Mouse (Mus musculus) ovary, postnatal 14 days (tissue): ENCODE data around the gene Msi2.

Experiments
- DNase-seq: peaks from one replicate; pipeline ENCODE4 v3.0.0; 2022; ENCODE audit warnings: low spot score

The Msi2 gene

DNA sequence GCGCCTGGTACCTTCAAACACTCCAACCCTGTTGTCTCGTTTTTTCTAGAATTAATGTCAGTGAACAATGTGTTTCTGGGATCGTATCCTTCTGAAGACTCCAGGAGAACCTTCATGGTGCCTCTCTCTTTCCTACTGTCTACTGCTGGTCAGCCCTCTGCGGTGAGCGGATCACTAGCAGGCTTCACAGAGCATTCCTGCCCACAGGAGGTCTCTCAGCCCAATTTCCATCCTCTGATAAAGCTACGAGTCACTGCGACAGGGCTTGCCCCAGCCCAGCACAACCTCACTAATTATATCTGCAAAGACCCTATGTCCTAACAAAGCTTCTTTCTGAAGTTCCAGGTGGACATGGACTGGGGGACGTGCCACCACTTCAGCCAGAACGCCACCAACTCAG lies 157.7 kb downstream of the Msi2 start:
- DNase-seq = no peak

DNA sequence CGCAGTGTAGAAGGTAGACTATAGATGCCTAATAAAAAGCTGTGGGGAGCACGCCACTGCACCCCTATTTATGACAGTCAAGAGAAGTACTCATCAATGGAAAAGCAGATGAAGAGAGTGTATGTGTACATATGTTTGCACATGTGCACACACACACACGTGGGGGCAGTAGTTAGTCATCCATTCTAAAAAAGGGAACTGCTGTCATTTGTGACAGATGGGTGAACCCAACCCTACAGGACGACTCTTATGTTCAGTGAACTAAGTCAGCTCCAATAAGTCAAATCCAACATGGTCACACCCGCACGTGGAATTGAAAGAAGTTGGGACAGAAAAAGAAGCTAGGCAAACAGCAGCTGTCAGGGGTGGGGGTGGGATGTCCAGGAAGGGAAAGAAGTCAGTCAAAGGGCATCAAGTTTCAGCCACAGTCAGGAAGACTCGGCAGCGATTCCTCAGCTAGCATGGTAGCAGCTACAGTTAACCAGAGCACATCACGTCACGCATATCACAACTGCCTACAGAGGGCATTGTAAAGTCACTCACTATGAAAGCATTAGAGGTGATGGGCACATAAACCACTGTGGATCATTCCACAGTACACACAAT lies 158.8 kb downstream of the Msi2 start:
- DNase-seq = no peak

DNA sequence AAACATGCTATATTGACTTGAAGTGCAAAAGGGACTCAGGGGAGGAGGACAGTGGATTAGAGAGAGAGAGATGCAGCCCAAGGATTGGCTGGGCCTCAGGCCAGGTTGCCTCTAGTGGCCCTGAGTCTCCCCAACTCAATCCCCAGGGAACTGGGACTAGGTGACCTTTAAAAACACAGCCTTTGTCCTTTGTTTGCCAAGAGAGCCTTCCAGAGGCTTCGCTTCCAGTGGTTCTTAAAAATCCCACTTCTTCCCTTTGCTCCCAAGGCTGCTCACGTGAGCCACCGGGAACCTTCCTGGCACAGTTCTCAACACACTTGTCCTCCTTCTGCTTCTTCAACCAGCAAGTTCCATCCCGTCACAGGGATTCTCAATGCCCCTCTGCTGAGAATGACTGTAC lies 159.6 kb downstream of the Msi2 start:
- DNase-seq = no peak

DNA sequence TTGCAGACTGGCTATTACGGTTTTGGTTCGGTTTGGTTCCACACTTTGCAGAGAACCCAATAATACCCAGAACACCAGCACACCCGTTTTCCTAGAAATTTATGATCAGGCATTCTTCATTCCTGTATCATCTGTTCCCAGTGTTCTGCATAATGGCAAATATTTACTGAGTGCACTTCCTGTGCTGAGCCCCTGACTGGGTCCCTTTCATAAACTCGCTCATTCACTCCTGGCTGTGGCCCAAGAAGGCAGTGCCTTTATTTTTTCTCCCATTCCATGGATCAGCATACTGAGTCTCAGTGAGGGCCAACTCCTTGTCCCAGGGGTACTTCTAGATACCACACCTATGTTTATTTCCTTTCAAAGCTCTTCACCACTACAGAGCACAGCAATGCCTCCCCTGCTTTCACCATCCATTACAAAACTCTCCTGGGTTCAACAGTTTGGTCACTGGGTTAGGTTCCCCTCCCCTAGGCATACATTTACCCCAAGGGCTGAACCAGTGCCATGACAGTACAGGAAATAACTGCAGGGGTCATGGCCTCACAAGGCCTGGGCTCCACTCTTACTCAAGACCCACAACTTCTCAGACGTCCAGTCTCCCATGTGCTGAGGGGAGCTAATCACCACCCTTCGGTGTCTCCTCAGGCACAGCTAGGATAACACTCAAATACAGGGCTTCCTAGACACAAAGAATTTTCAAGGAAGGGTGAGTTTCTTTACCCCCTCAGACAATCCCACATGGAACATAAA lies 160.3 kb downstream of the Msi2 start:
- no peak for DNase-seq

DNA sequence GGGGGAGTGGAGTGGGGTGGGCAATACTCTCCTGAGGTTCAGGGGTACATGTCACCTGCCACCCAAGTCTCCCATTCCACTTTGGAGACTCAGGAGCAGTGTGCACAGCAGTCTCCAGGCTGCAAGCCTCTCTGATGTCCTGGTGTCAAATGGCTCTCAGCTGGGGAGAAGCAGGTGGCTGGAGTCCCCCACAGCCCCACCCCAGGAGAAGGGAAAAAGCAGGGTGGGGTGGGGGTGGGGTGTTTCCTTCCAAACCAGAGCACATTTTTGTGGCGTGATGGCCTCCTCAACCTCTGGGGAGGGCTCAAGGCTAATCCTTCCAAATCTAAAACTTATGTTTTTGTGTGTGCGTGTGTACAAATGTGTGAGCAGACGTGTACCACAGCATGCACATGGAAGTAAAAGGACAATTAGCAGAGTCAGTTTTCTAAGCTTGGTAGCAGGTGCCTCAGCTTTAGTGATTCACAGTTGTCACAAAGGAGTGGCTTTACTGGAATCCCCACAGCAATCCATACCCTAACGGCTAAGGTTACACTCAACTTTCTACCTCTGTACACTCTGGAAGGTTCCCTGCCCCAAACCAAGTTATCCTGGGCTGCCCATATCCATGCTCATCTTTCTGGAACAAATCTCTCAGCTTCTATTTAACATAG lies 161.1 kb downstream of the Msi2 start:
- DNase-seq = no peak

DNA sequence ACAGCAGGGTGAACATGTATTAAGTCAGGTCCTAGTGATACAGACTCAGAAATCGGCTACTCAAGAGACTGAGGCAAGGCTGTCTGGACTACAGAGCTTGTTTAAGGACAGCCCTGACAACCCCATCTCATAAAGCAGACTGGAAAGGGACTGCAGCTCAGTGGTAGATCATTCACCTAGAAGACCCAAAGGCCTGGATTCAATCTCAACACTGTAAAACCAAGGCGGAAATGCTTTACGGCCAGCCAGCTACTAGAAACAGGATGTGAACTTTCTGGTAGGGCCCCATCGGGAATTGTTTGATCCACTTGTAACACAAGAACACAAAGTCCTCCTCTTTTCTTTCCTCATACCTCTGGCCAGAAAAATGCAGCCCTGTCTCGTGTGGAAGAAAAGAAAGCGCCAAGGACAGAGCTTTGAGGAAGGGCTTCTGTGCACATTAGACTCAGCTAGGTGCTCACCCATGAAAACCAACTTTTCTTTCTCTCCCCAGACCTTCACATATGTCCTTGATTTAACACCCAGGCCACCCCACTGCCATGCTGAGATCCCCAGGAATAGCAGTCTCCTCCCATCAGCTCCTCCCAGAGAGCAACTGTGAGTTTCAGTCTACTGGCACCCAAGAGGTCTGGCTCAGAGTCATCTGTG lies 162.3 kb downstream of the Msi2 start:
- no peak for DNase-seq

DNA sequence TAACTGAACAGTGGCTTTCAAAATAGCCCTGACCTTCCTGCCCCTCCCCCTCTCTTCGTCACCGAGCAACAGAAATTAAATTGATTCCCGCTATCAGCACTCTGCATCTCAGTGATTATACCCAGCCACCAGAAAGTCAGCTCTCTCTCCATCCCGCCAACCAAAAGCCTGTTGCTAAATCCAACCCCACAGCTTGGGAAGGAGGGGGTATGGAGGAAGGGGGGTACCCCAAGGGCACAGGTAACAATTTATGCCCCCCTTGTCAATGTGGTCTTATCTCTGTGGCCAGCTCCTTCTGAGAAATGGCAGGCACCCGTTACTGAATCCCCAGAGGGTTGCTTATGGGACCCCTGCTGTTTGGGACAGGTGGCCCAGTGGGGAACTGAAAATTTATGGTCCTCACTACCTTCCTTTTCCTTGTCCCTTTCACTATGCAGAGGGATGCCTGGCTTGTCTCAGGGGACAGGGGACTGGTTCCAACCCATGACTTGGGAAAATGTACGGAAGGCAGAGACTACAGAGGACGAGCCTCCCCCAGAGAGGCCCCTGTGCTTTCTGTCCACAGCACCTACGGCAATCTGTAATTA lies 163.0 kb downstream of the Msi2 start:
- DNase-seq = no peak

DNA sequence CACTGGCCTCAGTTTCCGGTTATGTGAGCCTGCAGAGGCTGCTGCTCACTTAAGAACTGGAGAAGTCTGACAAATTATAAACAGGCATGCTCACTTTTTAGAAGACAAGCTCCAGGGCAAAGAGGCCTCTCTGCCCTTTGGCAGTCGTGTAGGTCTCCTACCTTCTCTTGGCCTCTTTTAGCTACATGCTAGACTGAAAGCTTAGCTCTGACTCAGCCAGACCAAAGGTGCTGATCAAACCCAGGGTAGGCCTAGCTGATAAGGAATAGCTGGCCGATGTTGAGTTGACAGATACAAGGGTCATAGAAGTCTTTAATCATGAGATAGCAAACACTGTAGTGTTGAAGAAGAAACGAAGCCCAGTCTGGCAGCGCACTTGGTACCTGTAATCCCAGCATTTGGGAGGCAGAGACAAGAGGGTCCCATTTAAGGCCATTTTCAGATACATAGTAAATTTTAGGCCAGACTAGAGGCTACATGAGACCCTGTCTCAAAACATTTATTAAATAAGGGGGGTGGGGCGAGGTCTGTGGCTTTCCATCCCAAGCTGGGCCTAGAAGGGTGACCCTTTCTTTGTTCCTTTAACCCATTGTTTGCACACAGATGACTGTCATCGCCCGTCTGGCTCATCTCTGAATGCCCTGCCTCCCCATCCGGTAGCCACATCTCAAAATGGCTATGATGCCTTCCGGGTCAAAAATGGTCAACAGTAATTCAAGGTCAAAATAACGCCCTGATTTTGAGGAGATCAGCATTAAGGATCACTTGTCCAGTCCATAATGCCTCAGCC lies 164.6 kb downstream of the Msi2 start:
- no peak for DNase-seq

DNA sequence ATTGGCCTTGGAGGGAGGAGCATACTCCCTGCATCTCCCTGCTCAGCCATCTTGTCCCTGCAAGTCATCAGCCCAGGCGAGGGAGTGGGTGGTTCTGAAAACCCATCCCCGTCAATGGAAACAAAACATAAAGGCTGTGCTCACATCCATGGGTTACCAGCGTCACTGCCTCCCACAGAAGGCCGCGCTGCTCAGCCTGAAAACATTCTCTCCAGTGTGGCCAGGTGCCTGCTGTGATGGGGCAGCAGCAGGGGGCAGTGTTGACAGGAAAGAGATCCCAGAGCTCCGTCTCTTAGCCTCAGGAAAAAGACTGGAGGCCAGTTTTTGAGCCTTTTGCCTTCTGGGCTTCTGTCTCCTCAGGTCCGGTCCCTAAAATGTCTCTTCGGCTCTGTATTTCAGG lies 165.3 kb downstream of the Msi2 start:
- DNase-seq = peak; percentile 50

DNA sequence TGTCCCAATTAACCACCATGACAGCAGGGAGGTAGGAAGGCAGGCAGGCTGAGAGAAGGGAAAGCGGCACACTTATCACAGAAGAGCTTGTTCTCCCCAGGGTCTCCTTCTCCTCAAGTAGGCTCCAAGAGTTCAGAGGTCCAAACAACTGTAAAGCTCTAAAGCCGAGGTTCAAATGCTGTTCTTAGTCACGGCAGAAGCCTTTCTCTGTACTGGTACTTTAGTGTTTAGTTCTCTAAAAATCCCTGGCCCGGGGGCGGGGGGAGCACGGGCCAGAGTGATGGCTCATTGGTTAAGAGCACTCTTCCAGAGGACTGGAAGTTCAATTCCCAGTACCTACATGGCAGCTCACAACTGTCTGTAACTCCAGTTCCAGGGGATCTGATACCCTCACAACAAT lies 165.9 kb downstream of the Msi2 start:
- no peak for DNase-seq

DNA sequence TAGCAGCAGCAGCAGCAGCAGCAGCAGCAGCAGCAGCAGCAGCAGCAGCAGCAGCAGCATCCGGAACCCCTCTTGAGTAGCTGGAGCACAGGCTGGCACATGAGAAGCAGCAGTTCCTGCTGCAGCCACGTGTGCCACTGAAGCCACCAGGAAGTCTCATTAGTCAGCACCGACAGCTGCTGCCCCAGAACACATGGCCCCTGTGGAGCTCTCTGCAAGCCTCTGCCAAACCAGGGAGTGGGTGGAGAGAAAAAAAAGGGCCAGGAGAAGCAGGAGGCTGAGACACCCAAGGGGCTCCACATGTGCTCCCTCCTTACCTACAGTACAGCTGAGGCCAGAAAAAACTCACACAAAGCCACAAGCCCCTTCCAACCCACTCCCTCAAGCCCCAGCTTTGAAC lies 167.3 kb downstream of the Msi2 start:
- no peak for DNase-seq

DNA sequence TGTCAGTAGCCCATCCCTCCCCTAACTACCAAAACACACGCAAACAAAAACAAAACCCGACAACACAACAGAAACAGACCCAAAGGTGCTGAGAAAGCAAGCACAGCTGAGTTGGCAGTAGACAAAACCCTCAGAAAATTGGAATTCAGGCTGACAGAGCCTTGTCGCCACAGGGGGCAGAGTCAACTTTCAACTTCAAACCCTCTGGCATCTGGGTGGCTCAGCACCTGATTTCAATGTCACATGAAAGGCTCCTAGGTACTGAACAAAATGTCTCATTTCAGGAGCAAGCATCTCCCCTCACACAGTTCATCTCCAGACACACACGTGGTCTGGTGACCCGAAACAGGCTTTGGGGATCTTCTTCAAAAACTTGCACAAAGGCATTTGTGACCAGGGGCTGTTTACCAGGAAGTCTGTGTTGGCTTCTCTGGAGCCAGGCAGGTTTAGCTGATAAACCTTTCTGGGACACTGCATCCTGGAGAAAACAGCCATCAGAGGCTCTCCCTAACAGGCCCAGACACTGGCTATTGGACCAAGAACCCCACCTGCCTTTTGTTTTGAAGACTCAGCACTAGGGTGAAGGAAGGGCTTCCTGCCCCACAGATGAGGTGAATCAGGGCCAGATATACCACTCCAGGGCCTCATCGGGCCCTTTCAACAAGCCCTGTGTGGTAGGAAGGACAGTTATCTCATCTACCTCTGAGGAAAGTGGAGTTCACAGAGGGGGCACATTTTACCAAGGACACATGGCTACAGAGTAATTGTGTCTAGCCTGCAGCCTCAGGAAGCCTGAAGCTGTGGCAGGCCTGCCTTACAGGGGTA lies 168.0 kb downstream of the Msi2 start:
- no peak for DNase-seq

DNA sequence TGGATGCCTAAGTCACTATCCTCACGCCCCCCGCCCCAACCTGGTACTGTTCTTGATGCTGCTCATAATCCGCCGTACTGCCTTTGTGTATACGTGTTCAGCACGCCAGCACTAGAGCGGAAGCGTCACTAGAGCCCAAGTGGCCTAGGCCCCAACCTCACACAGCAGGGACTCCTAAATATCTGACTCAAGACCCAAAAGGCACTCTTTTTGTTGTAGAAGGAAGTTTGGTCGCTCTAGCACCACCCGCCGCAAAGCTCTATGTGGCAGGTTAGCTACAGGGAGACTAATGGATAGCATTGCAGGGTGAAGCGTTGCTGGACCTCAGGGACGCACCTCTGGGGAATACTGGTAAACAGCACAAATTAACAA lies 168.8 kb downstream of the Msi2 start:
- DNase-seq = no peak

DNA sequence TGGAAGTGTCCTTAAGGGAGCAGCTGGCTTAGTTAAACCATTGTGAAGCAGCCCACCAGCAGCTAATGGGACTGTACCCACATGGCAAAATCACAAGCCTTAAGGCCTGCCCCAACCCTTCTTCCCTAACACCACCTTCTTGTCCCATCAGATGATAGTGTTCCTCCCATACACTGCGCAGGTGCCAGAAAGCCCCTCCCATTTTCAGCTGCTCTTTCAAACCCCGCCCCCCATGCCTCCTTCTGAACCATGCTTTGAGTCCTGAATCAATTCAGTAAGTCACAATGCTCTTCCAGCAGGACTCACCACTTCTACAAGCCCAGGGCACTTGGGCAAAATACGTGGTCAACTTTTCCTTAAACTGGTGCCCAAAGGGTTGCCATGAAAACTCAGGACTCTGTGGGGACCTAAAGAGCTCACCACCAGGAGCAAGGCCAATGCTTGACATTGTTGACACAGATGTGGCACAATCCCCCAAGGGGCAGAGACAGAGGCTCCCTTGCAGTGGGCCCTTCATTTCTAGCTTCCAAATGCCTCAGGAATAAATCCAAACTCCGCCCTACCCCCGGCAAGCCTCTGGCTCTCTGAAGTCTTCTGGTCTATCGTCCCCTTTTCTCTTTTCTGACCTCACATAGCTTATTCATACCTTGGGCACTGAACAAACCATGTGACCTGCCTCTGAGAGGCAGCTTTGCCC lies 169.3 kb downstream of the Msi2 start:
- DNase-seq = no peak

DNA sequence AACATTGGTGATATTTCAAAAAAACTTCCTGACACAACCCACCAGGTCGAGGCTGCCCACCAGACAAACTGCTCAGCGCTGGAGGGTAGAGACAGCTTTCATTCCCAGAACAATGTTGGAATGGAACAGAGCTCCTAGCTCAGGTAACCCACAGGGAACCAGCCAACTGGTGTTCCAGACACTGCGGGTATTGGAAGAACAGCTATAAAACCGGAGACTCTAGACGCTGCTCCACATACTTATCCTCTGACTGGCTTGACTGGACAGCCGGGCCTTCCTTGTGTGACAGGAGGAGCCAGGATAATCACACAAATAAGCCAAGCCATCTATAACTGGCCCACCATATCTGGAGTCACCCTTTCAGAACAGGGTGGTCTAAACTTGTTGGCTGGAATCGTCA lies 169.9 kb downstream of the Msi2 start:
- DNase-seq = no peak

DNA sequence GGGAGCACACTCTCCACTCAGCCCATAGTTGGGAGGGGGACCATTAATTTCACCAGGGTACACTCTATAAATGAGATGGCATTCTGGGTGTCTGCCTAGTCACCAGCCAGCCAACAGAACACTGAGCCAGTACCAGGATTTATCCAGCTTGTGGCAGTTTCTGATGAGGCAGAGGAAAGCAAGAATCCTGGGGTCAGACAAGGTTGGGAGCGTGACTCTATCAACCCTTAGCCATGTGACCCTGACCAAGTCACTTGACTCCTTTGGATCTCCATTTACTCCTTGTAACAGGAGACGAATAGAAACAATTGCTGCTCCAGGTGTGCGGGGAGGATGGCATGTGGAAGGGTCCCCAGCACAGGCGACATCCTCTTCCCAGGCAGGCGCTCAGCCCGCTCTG lies 174.5 kb downstream of the Msi2 start:
- DNase-seq = no peak

DNA sequence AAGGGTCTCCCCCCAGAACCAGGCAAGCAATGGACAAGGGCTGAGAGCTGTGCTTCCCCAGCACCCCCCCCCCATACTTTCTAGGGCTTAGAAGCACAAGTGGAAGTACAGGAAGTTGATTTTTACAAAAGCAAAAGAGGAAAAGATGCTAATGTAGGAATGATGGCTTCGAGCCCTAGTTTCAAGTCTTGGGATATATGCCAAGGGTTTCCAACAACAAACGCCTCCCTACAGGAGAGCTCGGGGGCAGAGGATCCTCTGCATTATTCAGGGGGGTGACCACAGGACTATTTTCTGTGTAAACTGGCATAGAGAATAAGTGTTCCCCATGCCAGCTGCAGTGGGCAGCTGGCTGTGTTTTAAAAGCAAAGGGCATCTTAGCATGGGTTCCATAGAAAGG lies 175.5 kb downstream of the Msi2 start:
- no peak for DNase-seq

DNA sequence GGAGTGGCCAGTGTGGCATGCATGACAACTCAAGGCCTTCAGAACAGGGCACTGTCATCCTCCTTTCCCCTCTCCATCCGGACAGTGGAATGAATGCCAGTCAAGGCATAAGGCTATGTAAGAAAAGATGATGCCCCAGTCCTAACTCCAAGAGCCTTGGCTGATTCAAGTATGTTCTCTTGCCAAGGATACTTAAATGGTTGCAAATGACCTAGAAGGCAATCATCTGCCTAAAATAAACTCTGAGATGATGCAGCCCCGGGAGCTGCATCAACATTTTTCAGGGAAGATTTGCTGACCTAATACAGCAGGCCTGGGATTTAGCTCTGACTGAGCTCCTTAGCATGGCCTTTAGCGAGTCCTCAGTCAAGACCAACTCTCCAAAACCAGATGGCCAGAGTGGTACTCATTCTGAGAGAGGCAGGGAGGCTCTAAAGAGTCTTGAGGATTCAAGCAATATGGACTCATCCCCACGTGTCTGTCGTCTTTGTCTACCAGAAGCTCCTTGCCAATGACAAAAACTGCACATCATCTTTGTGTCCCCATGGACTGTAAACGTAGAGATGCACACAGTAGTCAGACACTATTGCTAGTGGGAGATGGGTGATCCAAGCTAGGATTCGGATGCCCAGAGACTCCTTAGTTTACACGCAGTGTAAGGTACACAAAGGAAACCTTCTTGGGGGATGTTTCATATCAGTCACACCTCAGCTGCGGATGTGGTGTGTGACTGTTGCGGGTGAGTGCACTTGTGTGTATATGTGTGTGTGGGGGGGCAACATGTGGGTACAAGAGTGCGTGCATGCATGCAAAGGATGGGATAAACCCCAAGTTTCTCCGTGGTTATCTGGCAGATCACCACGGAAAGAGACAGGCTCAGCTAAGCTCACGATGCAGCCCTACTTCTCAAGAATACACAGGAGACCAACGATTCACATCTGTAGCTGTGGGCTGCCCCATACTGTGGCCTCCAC lies 176.4 kb downstream of the Msi2 start:
- DNase-seq = no peak
